In the genomic region with DNA sequence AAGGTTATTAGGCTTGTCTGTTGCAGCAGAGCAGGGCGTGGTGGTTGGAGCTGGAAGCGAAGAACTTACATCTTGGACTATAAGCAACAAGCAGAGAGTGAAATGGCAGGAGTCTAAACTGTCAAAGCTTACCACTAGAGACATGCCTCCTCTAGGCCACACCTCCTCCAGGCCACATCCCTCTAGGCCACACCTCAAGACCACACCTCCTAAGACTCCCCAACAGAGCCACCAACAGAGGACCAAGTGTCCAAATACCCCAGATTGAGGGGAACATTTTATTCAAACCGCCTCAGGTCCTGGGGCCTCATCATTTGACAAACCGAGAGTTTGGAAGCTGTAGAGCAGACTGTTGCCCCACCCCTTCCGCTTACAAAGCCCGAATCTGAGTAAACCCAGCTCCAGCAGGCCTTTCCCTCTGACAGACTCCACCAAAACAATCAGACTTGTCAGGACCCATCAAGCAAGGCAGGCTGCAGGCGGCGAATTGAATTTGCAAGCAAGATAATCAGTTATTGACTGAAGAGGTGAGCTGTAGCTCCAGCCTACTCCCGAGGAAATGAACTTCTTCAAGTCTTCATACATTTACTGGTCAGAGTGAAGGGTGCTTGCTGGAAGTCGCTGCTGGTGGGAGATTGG, we compare ENCODE assay signal across 19 mouse cellular contexts.
DNase-seq lines count a peak whose midpoint lies in the region; ATAC-seq lines count a peak whose summit lies in the region.
"Had no signal": no experiment of that assay in that cellular context is flagged by ENCODE, and none has a peak within 500 bp of the region (broad histone marks: within the 10 kb centered on the region; RNA-seq: fewer than 3 reads in every experiment).

No protein-coding gene starts in this region.

- peak; percentile 26; the same call in 1 of the 2 replicates for ATAC-seq in embryonic facial prominence, embryonic 14.5 days (ENCODE audit: low read depth)
- ATAC-seq in midbrain, embryonic 12.5 days (ENCODE audit: low FRiP score, low read depth) = 0 out of 2 replicates have a peak, but pooled peaks have one; percentile 27
- ATAC-seq in stomach, embryonic 16.5 days (ENCODE audit: insufficient read depth, low FRiP score) = 0 out of 2 replicates have a peak, but pooled peaks have one; percentile 29
- ATAC-seq: Patski had no signal

- H3K9ac ChIP-seq in embryonic facial prominence, embryonic 14.5 days (ENCODE audit: low read depth, low read length) = no peak overlapping the region
- H3K9ac ChIP-seq in midbrain, embryonic 12.5 days (replicated peaks) = no peak overlapping the region
- no peak overlapping the region for H3K9ac ChIP-seq in stomach, embryonic 16.5 days (ENCODE audit: low read length)
- H3K9ac ChIP-seq: embryonic facial prominence, embryonic 15.5 days; forebrain, embryonic 15.5 days; heart, embryonic 15.5 days; hindbrain, embryonic 14.5 days had no signal

- H3K9me3 ChIP-seq in embryonic facial prominence, embryonic 14.5 days (ENCODE audit: control insufficient read depth, low read length) = no peaks in the 10 kb centered on the region
- H3K9me3 ChIP-seq in embryonic facial prominence, embryonic 10.5 days = 0 out of 2 replicates have a peak, but pooled peaks cover 3% of the 10 kb centered on the region
- H3K9me3 ChIP-seq in midbrain, embryonic 12.5 days = no peaks in the 10 kb centered on the region
- H3K9me3 ChIP-seq in midbrain, embryonic 10.5 days (replicated peaks) = no peaks in the 10 kb centered on the region
- H3K9me3 ChIP-seq in stomach, embryonic 16.5 days (replicated peaks; ENCODE audit: control insufficient read depth, low read length) = no peaks in the 10 kb centered on the region
- H3K9me3 ChIP-seq: embryonic facial prominence, embryonic 15.5 days; forebrain, embryonic 15.5 days; heart, embryonic 15.5 days; hindbrain, embryonic 10.5 days had no signal

- DNase-seq in embryonic facial prominence, embryonic 14.5 days (ENCODE audit: low spot score) = peak; percentile 35
- DNase-seq in embryonic facial prominence, embryonic 10.5 days (ENCODE audit: low spot score) = no peak
- DNase-seq in midbrain, embryonic 10.5 days (ENCODE audit: low spot score) = no peak
- DNase-seq in R1 (ENCODE audit: low read depth, low spot score) = peak; percentile 27
- no peak for DNase-seq in layer of hippocampus, adult 18-20 months (ENCODE audit: low spot score in 2 of 2)
- DNase-seq: gastrocnemius, postnatal 10 days; heart, adult 2 months had no signal

- no peak overlapping the region for H3K4me3 ChIP-seq in embryonic facial prominence, embryonic 14.5 days (ENCODE audit: low read depth, low read length)
- no peak overlapping the region for H3K4me3 ChIP-seq in embryonic facial prominence, embryonic 10.5 days
- no peak overlapping the region for H3K4me3 ChIP-seq in midbrain, embryonic 12.5 days
- H3K4me3 ChIP-seq in midbrain, embryonic 10.5 days = no peak overlapping the region
- no peak overlapping the region for H3K4me3 ChIP-seq in stomach, embryonic 16.5 days (replicated peaks; ENCODE audit: low read length)
- H3K4me3 ChIP-seq: embryonic facial prominence, embryonic 15.5 days; erythroblast, embryonic 14.5 days; forebrain, embryonic 10.5 days; forebrain, embryonic 15.5 days; heart, adult 2 months; heart, embryonic 15.5 days; hindbrain, embryonic 10.5 days had no signal

- 57% methylated on average over 10 of the region's 10 CpGs for WGBS in embryonic facial prominence, embryonic 14.5 days
- 61% methylated on average over 10 of the region's 10 CpGs for WGBS in embryonic facial prominence, embryonic 10.5 days
- 56% methylated on average over 10 of the region's 10 CpGs for WGBS in midbrain, embryonic 12.5 days
- WGBS in midbrain, embryonic 10.5 days = 62% methylated on average over 10 of the region's 10 CpGs
- 50% methylated on average over 10 of the region's 10 CpGs for WGBS in stomach, embryonic 16.5 days

- H3K27ac ChIP-seq in embryonic facial prominence, embryonic 14.5 days (replicated peaks; ENCODE audit: low read depth, low read length) = no peak overlapping the region
- no peak overlapping the region for H3K27ac ChIP-seq in embryonic facial prominence, embryonic 10.5 days (replicated peaks)
- no peak overlapping the region for H3K27ac ChIP-seq in midbrain, embryonic 12.5 days (replicated peaks)
- H3K27ac ChIP-seq in midbrain, embryonic 10.5 days (replicated peaks) = no peak overlapping the region
- H3K27ac ChIP-seq in stomach, embryonic 16.5 days (ENCODE audit: low read length) = peak overlapping the region; percentile 26; the same call in 1 of the 2 replicates
- H3K27ac ChIP-seq: embryonic facial prominence, embryonic 15.5 days; forebrain, embryonic 10.5 days; forebrain, embryonic 15.5 days; heart, adult 2 months; heart, embryonic 15.5 days; hindbrain, embryonic 10.5 days; hindbrain, embryonic 14.5 days had no signal

- no peaks in the 10 kb centered on the region for H3K36me3 ChIP-seq in embryonic facial prominence, embryonic 14.5 days (ENCODE audit: control insufficient read depth, insufficient read depth, low read length)
- no peaks in the 10 kb centered on the region for H3K36me3 ChIP-seq in embryonic facial prominence, embryonic 10.5 days (replicated peaks)
- no peaks in the 10 kb centered on the region for H3K36me3 ChIP-seq in midbrain, embryonic 12.5 days
- H3K36me3 ChIP-seq in midbrain, embryonic 10.5 days = no peaks in the 10 kb centered on the region
- H3K36me3 ChIP-seq in stomach, embryonic 16.5 days (ENCODE audit: control insufficient read depth, insufficient read depth, low read length) = no peaks in the 10 kb centered on the region
- H3K36me3 ChIP-seq: embryonic facial prominence, embryonic 15.5 days; forebrain, embryonic 10.5 days; forebrain, embryonic 15.5 days; heart, embryonic 15.5 days; hindbrain, embryonic 10.5 days had no signal

- no peaks in the 10 kb centered on the region for H3K4me1 ChIP-seq in embryonic facial prominence, embryonic 14.5 days (ENCODE audit: control insufficient read depth, insufficient read depth, low read length)
- H3K4me1 ChIP-seq in embryonic facial prominence, embryonic 10.5 days = peaks cover 12% of the 10 kb centered on the region; the same call in 1 of the 2 replicates
- H3K4me1 ChIP-seq in midbrain, embryonic 12.5 days = peaks cover 18% of the 10 kb centered on the region
- H3K4me1 ChIP-seq in midbrain, embryonic 10.5 days = peaks cover 27% of the 10 kb centered on the region
- H3K4me1 ChIP-seq in stomach, embryonic 16.5 days (ENCODE audit: control insufficient read depth, insufficient read depth, low read length) = no peaks in the 10 kb centered on the region
- H3K4me1 ChIP-seq: embryonic facial prominence, embryonic 15.5 days; heart, embryonic 15.5 days had no signal

- H3K4me2 ChIP-seq in embryonic facial prominence, embryonic 14.5 days (ENCODE audit: low read depth, low read length) = no peak overlapping the region
- H3K4me2 ChIP-seq in midbrain, embryonic 12.5 days (replicated peaks) = no peak overlapping the region
- H3K4me2 ChIP-seq in stomach, embryonic 16.5 days (ENCODE audit: low read depth, low read length) = no peak overlapping the region
- H3K4me2 ChIP-seq: embryonic facial prominence, embryonic 15.5 days; forebrain, embryonic 15.5 days; heart, embryonic 11.5 days; heart, embryonic 15.5 days; hindbrain, embryonic 14.5 days had no signal

- H3K27me3 ChIP-seq in embryonic facial prominence, embryonic 14.5 days (replicated peaks; ENCODE audit: control insufficient read depth, insufficient read depth, low read length) = no peaks in the 10 kb centered on the region
- no peaks in the 10 kb centered on the region; the same call in 1 of the 2 replicates for H3K27me3 ChIP-seq in embryonic facial prominence, embryonic 10.5 days (replicated peaks; ENCODE audit: low read depth, poor library complexity, severe bottlenecking)
- peaks cover 13% of the 10 kb centered on the region for H3K27me3 ChIP-seq in midbrain, embryonic 12.5 days
- peaks cover 22% of the 10 kb centered on the region for H3K27me3 ChIP-seq in midbrain, embryonic 10.5 days (ENCODE audit: low read depth, poor library complexity, severe bottlenecking)
- peaks cover 3% of the 10 kb centered on the region; the same call in 1 of the 2 replicates for H3K27me3 ChIP-seq in stomach, embryonic 16.5 days (ENCODE audit: control insufficient read depth, insufficient read depth, low read length)
- H3K27me3 ChIP-seq: CH12.LX; embryonic facial prominence, embryonic 15.5 days; forebrain, embryonic 15.5 days; heart, embryonic 15.5 days; Patski had no signal

Comparison
In these comparisons a context has a peak if more than half of its experiments do, and no peak if none do; other contexts are left out.
1. DNase-seq: peak in embryonic facial prominence, embryonic 14.5 days (single experiment) and R1 (single experiment); none in embryonic facial prominence, embryonic 10.5 days (single experiment), midbrain, embryonic 10.5 days (single experiment) and layer of hippocampus, adult 18-20 months (0 of 2).
2. Peak in every context shown above with its lines, with median percentiles within 50 percentile points of each other: ATAC-seq.